Mouse (Mus musculus) bone marrow, adult 2 months (tissue): ENCODE data around the gene Sox12.

Experiments
- CTCF ChIP-seq: fragments of 200-500 bp; IDR thresholded peaks from 2 replicates; pipeline ENCODE4 v1.5.1; 2011; ENCODE audit warnings: low read length, control low read depth; ENCODE audit not compliant: control insufficient read depth, insufficient read depth
- POLR2A ChIP-seq: fragments of 200-500 bp; IDR thresholded peaks from 2 replicates; pipeline ENCODE4 v1.6.1; 2011; ENCODE audit warnings: low read depth, mild to moderate bottlenecking, control low read depth, low read length, borderline replicate concordance; ENCODE audit not compliant: control insufficient read depth

DNA sequence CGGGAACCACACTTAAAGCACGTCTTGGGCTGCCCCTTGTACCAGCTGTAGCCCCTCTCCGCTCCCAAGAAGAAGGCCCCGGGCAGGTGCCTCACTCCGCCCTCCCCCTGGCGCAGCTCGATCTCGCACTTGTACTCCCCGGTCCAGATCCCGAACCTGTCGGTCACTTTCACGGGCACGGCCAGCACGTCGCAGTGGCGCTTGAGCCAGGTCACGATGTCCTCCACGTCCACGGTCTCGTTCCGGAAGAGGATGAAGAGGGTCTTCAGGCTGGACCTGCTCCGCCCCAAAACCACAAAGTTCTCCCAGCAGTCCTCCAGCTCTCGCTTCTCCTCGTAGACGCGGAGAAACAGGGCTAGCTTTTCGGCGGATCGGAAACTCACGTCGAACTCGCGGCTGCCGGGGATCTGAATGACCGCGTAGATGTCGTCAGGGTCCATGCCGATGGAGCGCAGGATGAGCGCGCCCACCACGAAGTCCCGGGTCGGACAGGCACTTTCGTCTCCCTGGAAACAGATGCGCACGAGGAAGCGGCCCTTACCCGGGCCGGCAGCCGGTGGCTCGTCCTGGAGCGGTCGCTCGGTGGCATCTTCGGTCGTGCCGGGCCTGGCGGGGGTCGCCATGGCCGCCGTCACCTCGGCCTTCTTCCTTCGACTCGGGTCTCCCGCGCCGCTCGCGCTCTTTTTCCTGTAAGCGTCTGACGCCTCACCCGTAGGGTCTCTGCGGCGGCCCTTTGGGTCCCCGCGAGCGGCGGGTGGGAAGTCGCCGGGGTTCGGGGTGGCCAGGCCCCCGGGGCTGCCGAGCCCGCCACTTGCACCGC lies 16.1 kb upstream of the Sox12 start:
- TF ChIP-seq CTCF, result no peak
- no peak for TF ChIP-seq POLR2A
